Mouse (Mus musculus) lung, embryonic 14.5 days (tissue): ENCODE measurements around the gene Slc2a1. TPM values are rescaled to one million over a fixed set of nuclear protein-coding genes. Genes with fewer than 3 reads are reported as not detected.

Source experiments
- ATAC-seq: fragments of 200-750 bp; cut with Nextera tagmentation; 2 replicates; pipeline ENCODE4 v1.8.0; 2017; ENCODE audit warnings: mild to moderate bottlenecking, moderate TSS enrichment, moderate library complexity; ENCODE audit not compliant: insufficient read depth
- DNase-seq: peaks from one replicate; pipeline ENCODE4 v3.0.0-alpha.2; 2015
- H3K27ac ChIP-seq: fragments of 300-500 bp; sonication (generic); 2 replicates; pipeline ENCODE4 v1.5.1; 2014; ENCODE audit warnings: low read depth, mild to moderate bottlenecking, moderate library complexity
- H3K27me3 ChIP-seq: fragments of 300-500 bp; sonication (generic); 2 replicates; pipeline ENCODE4 v1.6.1; 2014; ENCODE audit warnings: low read length, control low read depth; ENCODE audit not compliant: insufficient read depth
- H3K36me3 ChIP-seq: fragments of 300-500 bp; sonication (generic); 2 replicates; pipeline ENCODE4 v1.6.1; 2014; ENCODE audit warnings: control low read depth; ENCODE audit not compliant: insufficient read depth
- H3K4me1 ChIP-seq: fragments of 300-500 bp; sonication (generic); 2 replicates; pipeline ENCODE4 v1.6.1; 2014; ENCODE audit warnings: antibody characterized with exemption, control low read depth; ENCODE audit not compliant: insufficient read depth
- H3K4me2 ChIP-seq: fragments of 300-500 bp; sonication (generic); 2 replicates; pipeline ENCODE4 v1.6.1; 2014; ENCODE audit warnings: mild to moderate bottlenecking
- H3K4me3 ChIP-seq: fragments of 300-500 bp; sonication (generic); 2 replicates; pipeline ENCODE4 v1.5.1; 2014; ENCODE audit warnings: low read depth, low read length
- H3K9ac ChIP-seq: fragments of 300-500 bp; sonication (generic); 2 replicates; pipeline ENCODE4 v1.6.1; 2014
- H3K9me3 ChIP-seq: fragments of 300-500 bp; sonication (generic); 2 replicates; pipeline ENCODE4 v1.6.1; 2016; ENCODE audit warnings: low read depth, low read length, control low read depth
- CTCF ChIP-seq: IDR thresholded peaks from 2 replicates; pipeline ENCODE4 v1.5.1; 2016; ENCODE audit warnings: antibody characterized with exemption, low read depth
- WGBS: fragments of 180-500 bp; shearing (Covaris S2); extraction: QIAGEN DNeasy Blood & Tissue Kit; methylation state at CpG from one replicate; pipeline ENCODE4 v1.1.7; 2014; 5-methylcytosine and 5-hydroxymethylcytosine counted together
- polyA plus RNA-seq: library from polyadenylated mRNA; unstranded; fragments of >200 nt; fragmentation: Nextera tagmentation; extraction: Ambion mirVana; gene quantifications from 2 replicates; pipeline ENCODE4 v1.2.1, GENCODE M21; 2014

Slc2a1 gene
- polyA plus RNA-seq, 1 experiment from 2014 or later = 70.7 TPM

GRCm38 (mm10) chr4:119172919-119173650 is 64.6 kb downstream of the Slc2a1 start:
- ATAC-seq (no peak), DNase-seq (peak; percentile 7)
- WGBS = 29% methylated on average over 18 of the region's 18 CpGs
- Histone ChIP-seq H3K4me3 (peak overlapping the region; percentile 69), H3K27me3 (no peaks in the 10 kb centered on the region), H3K4me1 (peaks cover 5% of the 10 kb centered on the region; the same call in 1 of the 2 replicates), H3K9ac (peak overlapping the region; percentile 80), H3K27ac (no peak overlapping the region), H3K36me3 (peaks cover 25% of the 10 kb centered on the region), H3K4me2 (peak overlapping the region; percentile 75), H3K9me3 (no peaks in the 10 kb centered on the region)
- TF ChIP-seq CTCF = no peak

- H3K27ac ChIP-seq = no peak within 1 kb of the TSS
- DNase-seq = peak; percentile 98
- no peaks in the 10 kb centered on the region for H3K9me3 ChIP-seq
- H3K4me3 ChIP-seq = peak within 1 kb of the TSS; percentile 69
- H3K4me1 ChIP-seq = peaks cover 5% of the 10 kb centered on the region; the same call in 1 of the 2 replicates
- peaks cover 16% of the 10 kb centered on the region for H3K36me3 ChIP-seq
- WGBS = 0% methylated on average over 39 of the region's 40 CpGs
- no peak for TF ChIP-seq CTCF
- ATAC-seq = peak; percentile 100
- H3K27me3 ChIP-seq = no peaks in the 10 kb centered on the region
- H3K9ac ChIP-seq = peak within 1 kb of the TSS; percentile 80
- peak within 1 kb of the TSS; percentile 75 for H3K4me2 ChIP-seq
Observed at GRCm38 (mm10) chr4:119173851-119174453, 65.4 kb downstream of the Slc2a1 start, which contains the start of gene Zfp691. Gene Zfp691 (minus strand): TSS chr4:119174195.

GRCm38 (mm10) chr4:119177702-119178101 is 69.2 kb downstream of the Slc2a1 start:
- no peaks in the 10 kb centered on the region for H3K27me3 ChIP-seq
- no peak overlapping the region for H3K4me2 ChIP-seq
- H3K9ac ChIP-seq = no peak overlapping the region
- H3K4me3 ChIP-seq = no peak overlapping the region
- H3K27ac ChIP-seq = no peak overlapping the region
- peaks cover 4% of the 10 kb centered on the region; the same call in 1 of the 2 replicates for H3K4me1 ChIP-seq
- no peak for DNase-seq
- H3K9me3 ChIP-seq = no peaks in the 10 kb centered on the region
- no peaks in the 10 kb centered on the region for H3K36me3 ChIP-seq
- no peak for TF ChIP-seq CTCF
- ATAC-seq = no peak
- WGBS = 56% methylated on average over 5 of the region's 5 CpGs

- WGBS = 37% methylated on average over 18 of the region's 18 CpGs
- H3K4me2 ChIP-seq = no peak overlapping the region
- H3K4me1 ChIP-seq = no peaks in the 10 kb centered on the region
- ATAC-seq (no peak), DNase-seq (peak; percentile 39)
- H3K9ac ChIP-seq = no peak overlapping the region
- no peak overlapping the region; the same call in 1 of the 2 replicates for H3K27ac ChIP-seq
- no peak for TF ChIP-seq CTCF
- H3K4me3 ChIP-seq = no peak overlapping the region
- no peaks in the 10 kb centered on the region for H3K9me3 ChIP-seq
- no peaks in the 10 kb centered on the region for H3K27me3 ChIP-seq
- no peaks in the 10 kb centered on the region for H3K36me3 ChIP-seq
Observed at GRCm38 (mm10) chr4:119178331-119178730, 69.8 kb downstream of the Slc2a1 start.

GRCm38 (mm10) chr4:119180133-119180707 is 71.7 kb downstream of the Slc2a1 start:
- Histone ChIP-seq H3K27ac (no peak overlapping the region), H3K36me3 (no peaks in the 10 kb centered on the region), H3K4me1 (no peaks in the 10 kb centered on the region), H3K27me3 (no peaks in the 10 kb centered on the region), H3K4me2 (no peak overlapping the region), H3K4me3 (no peak overlapping the region), H3K9me3 (no peaks in the 10 kb centered on the region), H3K9ac (no peak overlapping the region)
- no peak for DNase-seq
- no peak for ATAC-seq
- TF ChIP-seq CTCF = peak; percentile 31
- 40% methylated on average over 4 of the region's 4 CpGs for WGBS

GRCm38 (mm10) chr4:119181456-119181855 is 72.9 kb downstream of the Slc2a1 start:
- no peak overlapping the region for H3K4me3 ChIP-seq
- DNase-seq (no peak), ATAC-seq (no peak)
- WGBS = 83% methylated on average over 9 of the region's 9 CpGs
- no peak overlapping the region for H3K4me2 ChIP-seq
- H3K36me3 ChIP-seq = no peaks in the 10 kb centered on the region
- TF ChIP-seq CTCF = no peak
- no peaks in the 10 kb centered on the region for H3K4me1 ChIP-seq
- H3K9ac ChIP-seq = no peak overlapping the region
- H3K27ac ChIP-seq = no peak overlapping the region
- no peaks in the 10 kb centered on the region for H3K9me3 ChIP-seq
- no peaks in the 10 kb centered on the region for H3K27me3 ChIP-seq

GRCm38 (mm10) chr4:119183525-119183924 is 75.0 kb downstream of the Slc2a1 start:
- ATAC-seq = no peak
- Histone ChIP-seq H3K4me3 (no peak overlapping the region), H3K27ac (no peak overlapping the region), H3K36me3 (no peaks in the 10 kb centered on the region), H3K4me1 (no peaks in the 10 kb centered on the region), H3K4me2 (no peak overlapping the region), H3K9me3 (no peaks in the 10 kb centered on the region), H3K9ac (no peak overlapping the region), H3K27me3 (no peaks in the 10 kb centered on the region)
- DNase-seq = no peak
- 32% methylated on average over 1 of the region's 1 CpGs for WGBS
- no peak for TF ChIP-seq CTCF
